Mouse (Mus musculus): ENCODE measurements at regions not wholly inside any gene's neighbourhood (a gene's known extent, or its start where the extent isn't known, plus 50 kb on each side); places are given as distances from the start of the nearest gene placed in this dataset.

- DNase-seq (ENCODE audit: low spot score in 2 of 2) = no peak
These were observed 67.4 kb upstream of the Dkk2 start for GRCm38 (mm10) chr3:132017485-132018261.

- no peak for DNase-seq (ENCODE audit: low spot score in 2 of 2)
These were observed 66.6 kb upstream of the Dkk2 start for GRCm38 (mm10) chr3:132018505-132018904.

- DNase-seq (ENCODE audit: low spot score in 2 of 2) = no peak
These were observed 63.1 kb upstream of the Dkk2 start for GRCm38 (mm10) chr3:132022032-132022431.

- DNase-seq (ENCODE audit: low spot score in 2 of 2) = no peak
These were observed 61.8 kb upstream of the Dkk2 start for GRCm38 (mm10) chr3:132023342-132023741.

- DNase-seq (ENCODE audit: low spot score in 2 of 2) = no peak
These were observed 56.0 kb upstream of the Dkk2 start for GRCm38 (mm10) chr3:132029112-132029511.

GRCm38 (mm10) chr3:132033078-132033713 is 51.9 kb upstream of the Dkk2 start:
- no peak for DNase-seq (ENCODE audit: low spot score in 2 of 2)

GRCm38 (mm10) chr3:132035176-132035575 is 49.9 kb upstream of the Dkk2 start:
- DNase-seq (ENCODE audit: low spot score in 2 of 2) = no peak

Measured in spleen, postnatal 10 days (tissue).